Mouse (Mus musculus) olfactory bulb, adult 2 months (tissue): Measurements from ENCODE around the gene Rcor2.

Experiments
- CTCF ChIP-seq: fragments of 200-500 bp; IDR thresholded peaks from 2 replicates; pipeline ENCODE4 v1.5.1; 2012; ENCODE audit warnings: low read depth, mild to moderate bottlenecking, low read length, moderate library complexity; ENCODE audit not compliant: insufficient read depth
- POLR2A ChIP-seq: fragments of 200-500 bp; IDR thresholded peaks from 2 replicates; pipeline ENCODE4 v1.6.1; 2012; ENCODE audit warnings: mild to moderate bottlenecking, low read depth, low read length, moderate library complexity; ENCODE audit not compliant: insufficient read depth

DNA sequence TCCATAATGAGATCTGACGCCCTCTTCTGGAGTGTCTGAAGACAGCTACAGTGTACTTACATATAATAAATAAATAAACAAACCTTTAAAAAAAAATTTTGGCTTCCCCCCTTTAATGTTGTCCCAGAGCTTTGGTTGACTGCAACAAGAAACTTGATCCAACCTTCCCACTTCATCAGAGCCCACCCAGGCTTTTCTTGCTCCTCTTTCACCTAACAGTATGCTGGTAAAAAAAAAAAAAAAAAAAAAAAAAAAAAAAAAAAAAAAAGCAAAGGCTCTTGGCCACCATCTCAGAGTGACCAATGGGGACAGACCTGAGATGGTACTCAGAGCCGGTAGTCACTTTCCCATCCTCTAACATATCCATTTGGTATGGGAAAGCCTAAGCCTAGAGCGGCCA, 21.2 kb downstream of the Rcor2 start:
- TF ChIP-seq CTCF (no peak), POLR2A (no peak)
